Mouse (Mus musculus) spleen, adult 2 months (tissue): ENCODE measurements around the gene Rhbdd3. TPM values are rescaled to one million over a fixed set of nuclear protein-coding genes. Genes with fewer than 3 reads are reported as not detected.

Experiments used
- DNase-seq, 2 experiments: peaks; one replicate each; pipeline versions ENCODE4 v3.0.0 to v3.0.0-alpha.2; 2012 to 2021; ENCODE audit warnings: low spot score in 2 of 2, low read depth in 1 of 2
- H3K27ac ChIP-seq: fragments of 200-500 bp; 2 replicates; pipeline ENCODE4 v1.5.1; 2012; ENCODE audit warnings: low read length, inconsistent platforms; ENCODE audit not compliant: insufficient read depth
- H3K27me3 ChIP-seq: fragments of 200-500 bp; 2 replicates; pipeline ENCODE4 v1.6.1; 2012; ENCODE audit warnings: mild to moderate bottlenecking, moderate library complexity, low read length, inconsistent platforms; ENCODE audit not compliant: control insufficient read depth, insufficient read depth
- H3K36me3 ChIP-seq: fragments of 200-500 bp; 2 replicates; pipeline ENCODE4 v1.6.1; 2012; ENCODE audit warnings: mild to moderate bottlenecking, low read length, inconsistent platforms; ENCODE audit not compliant: control insufficient read depth, insufficient read depth
- H3K4me1 ChIP-seq: fragments of 200-500 bp; 2 replicates; pipeline ENCODE4 v1.6.1; 2011; ENCODE audit warnings: inconsistent platforms; ENCODE audit not compliant: control insufficient read depth, insufficient read depth, insufficient read length
- H3K4me3 ChIP-seq: fragments of 200-500 bp; 2 replicates; pipeline ENCODE4 v1.5.1; 2011; ENCODE audit warnings: mild to moderate bottlenecking, inconsistent platforms; ENCODE audit not compliant: insufficient read depth, insufficient read length; ENCODE audit errors: extremely low read depth
- CTCF ChIP-seq: fragments of 200-500 bp; IDR thresholded peaks from 2 replicates; pipeline ENCODE4 v1.5.1; 2011; ENCODE audit warnings: mild to moderate bottlenecking, inconsistent platforms; ENCODE audit not compliant: insufficient read depth, insufficient read length, insufficient replicate concordance; ENCODE audit errors: extremely low read depth
- POLR2A ChIP-seq: fragments of 200-500 bp; IDR thresholded peaks from 2 replicates; pipeline ENCODE4 v1.6.1; 2011; ENCODE audit warnings: low read depth, low read length, inconsistent platforms
- WGBS: fragments of 180-500 bp; shearing (Covaris S2); methylation state at CpG from one replicate; pipeline ENCODE4 v1.1.7; 2018; 5-methylcytosine and 5-hydroxymethylcytosine counted together
- polyA plus RNA-seq: library from polyadenylated mRNA; depleted of rRNA; stranded (reverse); fragments of >200 nt; gene quantifications from 2 replicates; pipeline ENCODE4 v1.2.3, GENCODE M21; 2012

The Rhbdd3 gene
- polyA plus RNA-seq, 1 experiment: 14.6 TPM

DNA sequence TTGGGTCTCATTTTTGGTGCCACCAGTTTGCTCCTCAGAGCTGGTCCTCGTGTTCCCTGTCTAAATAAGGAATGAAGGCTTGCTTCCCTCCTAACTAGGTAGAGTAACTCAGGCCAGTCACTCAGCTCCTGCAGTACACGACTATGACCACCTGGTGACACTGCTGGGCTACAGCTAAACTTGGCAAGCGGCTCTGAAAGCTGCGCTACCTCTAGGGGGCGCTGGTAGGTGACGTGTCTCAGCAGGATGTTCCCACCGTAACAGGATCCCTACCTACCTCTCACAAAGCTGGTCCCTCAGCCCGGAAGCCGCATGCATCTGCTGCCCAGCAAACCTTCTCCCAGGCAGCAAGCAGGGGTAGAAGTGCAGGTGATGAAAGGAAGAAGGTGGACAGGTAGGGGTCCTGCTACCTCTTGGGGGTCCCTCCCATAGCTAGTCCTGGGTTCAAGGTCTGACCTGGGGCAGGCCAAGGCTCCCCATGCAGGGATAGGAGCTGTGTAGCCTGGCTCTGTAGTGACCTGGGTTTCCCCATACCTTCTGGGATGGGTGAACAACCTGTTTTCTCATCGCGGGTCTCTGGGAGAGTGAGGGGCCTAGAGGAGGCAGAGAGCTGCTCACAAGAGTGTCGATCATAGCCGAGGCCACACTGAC lies 16.3 kb downstream of the Rhbdd3 start:
- TF ChIP-seq CTCF (peak; percentile 100), POLR2A (no peak)
- whole genome bisulfite sequencing: 35% methylated on average over 13 of the region's 13 CpGs
- no peaks in the 10 kb centered on the region for H3K4me1 ChIP-seq
- no peak overlapping the region for H3K27ac ChIP-seq
- no peak overlapping the region for H3K4me3 ChIP-seq
- DNase-seq: peak; percentile 79 to 87
- H3K27me3 ChIP-seq: no peaks in the 10 kb centered on the region
- H3K36me3 ChIP-seq: no peaks in the 10 kb centered on the region

DNA sequence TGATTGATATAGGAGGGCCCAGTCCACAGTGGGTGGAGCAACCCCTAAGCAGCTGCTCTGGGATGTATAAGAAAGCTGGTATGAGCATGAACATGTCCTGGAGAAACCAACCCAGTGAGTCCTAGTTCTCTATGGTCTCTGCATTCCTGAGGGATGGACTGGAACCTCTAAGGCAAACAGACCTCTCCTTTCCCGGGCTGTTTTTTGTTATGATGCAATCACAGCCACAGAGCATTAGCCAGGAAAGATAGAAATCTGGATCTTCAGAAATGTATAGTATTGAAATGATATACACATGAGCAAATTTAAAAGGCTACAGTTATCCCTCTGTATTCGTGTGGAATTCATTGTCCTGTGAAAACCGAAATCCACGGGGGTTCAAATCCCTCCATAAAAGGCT lies 27.0 kb downstream of the Rhbdd3 start:
- Histone ChIP-seq H3K27me3 (no peaks in the 10 kb centered on the region), H3K4me1 (no peaks in the 10 kb centered on the region), H3K36me3 (peaks cover 4% of the 10 kb centered on the region), H3K27ac (no peak overlapping the region), H3K4me3 (no peak overlapping the region)
- 89% methylated on average over 4 of the region's 4 CpGs for WGBS
- DNase-seq: no peak
- no peak for TF ChIP-seq CTCF
- TF ChIP-seq POLR2A: no peak

DNA sequence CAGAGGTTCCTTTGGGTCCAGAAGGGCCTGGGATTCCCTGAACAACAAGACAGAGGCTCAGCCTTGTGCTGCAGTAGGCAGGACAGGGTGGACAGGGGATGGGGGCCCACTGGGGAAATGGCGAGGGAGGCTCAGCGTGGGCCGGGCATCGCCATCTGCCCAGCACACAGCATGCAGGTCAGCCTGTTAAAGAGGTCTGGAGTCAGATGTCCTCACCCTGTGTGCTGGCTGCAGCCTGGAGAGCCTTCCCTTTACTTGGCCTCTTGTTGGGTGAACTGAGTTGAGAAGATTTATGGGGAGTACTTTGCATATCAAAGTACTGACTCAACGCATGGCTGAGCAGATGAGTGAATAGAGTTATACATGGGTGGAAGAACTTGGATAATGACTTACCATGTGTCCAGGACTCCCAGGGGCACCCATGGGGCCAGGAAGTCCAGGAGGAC lies 30.3 kb downstream of the Rhbdd3 start:
- Histone ChIP-seq H3K36me3 (peaks cover 4% of the 10 kb centered on the region), H3K4me1 (no peaks in the 10 kb centered on the region), H3K27me3 (no peaks in the 10 kb centered on the region), H3K27ac (no peak overlapping the region), H3K4me3 (no peak overlapping the region)
- TF ChIP-seq CTCF (no peak), POLR2A (no peak)
- no peak for DNase-seq
- WGBS: 90% methylated on average over 5 of the region's 5 CpGs

DNA sequence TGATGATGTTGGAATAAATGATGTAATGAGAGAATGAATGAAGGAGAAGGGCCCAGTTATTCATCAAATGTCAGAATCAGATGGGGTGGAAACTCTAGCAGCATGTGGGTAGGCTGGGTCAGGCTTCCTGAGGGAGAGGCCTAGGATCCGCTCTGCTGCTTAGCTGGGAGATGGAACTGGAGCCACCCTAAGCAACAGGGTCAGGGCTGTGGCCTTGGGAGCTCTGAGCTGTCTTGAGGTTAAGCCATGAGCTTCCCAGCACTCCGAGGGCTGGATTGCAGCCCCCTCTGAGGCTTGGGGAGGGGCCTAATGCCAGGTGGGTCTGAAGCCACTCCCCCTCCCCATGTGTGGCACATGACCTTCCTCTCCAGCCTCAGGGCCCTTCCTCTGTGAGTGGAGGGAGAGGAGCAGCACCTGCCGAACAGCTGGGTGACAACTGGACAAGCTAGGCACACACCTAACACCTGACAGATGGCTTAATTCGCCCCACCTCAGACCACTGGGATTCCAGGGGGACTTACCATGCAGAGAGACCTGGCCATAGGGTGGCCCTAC lies 31.5 kb downstream of the Rhbdd3 start:
- 84% methylated on average over 4 of the region's 4 CpGs for WGBS
- no peaks in the 10 kb centered on the region for H3K4me1 ChIP-seq
- peaks cover 5% of the 10 kb centered on the region for H3K36me3 ChIP-seq
- DNase-seq: no peak
- no peaks in the 10 kb centered on the region for H3K27me3 ChIP-seq
- H3K4me3 ChIP-seq: no peak overlapping the region
- TF ChIP-seq CTCF: no peak
- no peak for TF ChIP-seq POLR2A
- no peak overlapping the region for H3K27ac ChIP-seq

DNA sequence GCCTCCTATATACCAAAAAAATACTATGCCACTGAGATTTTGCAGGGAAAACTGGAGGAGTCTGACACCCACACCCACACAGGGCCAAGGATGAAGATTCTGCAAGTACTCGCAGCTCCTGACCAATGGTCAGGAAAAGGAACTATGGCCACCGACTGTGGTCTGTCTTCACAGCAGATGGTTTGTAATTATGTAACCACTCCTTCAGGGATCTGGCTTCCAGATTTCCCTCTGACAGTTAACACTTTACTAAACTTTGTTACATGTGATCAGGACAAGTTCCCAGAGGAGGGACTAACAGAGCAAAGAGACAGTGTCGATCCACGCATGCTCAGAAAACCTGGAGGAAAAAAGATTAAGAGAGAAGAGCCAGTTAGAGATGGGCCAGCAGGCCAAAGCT lies 34.0 kb downstream of the Rhbdd3 start:
- no peaks in the 10 kb centered on the region for H3K27me3 ChIP-seq
- H3K36me3 ChIP-seq: peaks cover 5% of the 10 kb centered on the region
- H3K4me3 ChIP-seq: no peak overlapping the region
- H3K27ac ChIP-seq: no peak overlapping the region
- WGBS: 61% methylated on average over 4 of the region's 4 CpGs
- DNase-seq: no peak
- no peaks in the 10 kb centered on the region for H3K4me1 ChIP-seq
- TF ChIP-seq POLR2A: no peak
- TF ChIP-seq CTCF: no peak

DNA sequence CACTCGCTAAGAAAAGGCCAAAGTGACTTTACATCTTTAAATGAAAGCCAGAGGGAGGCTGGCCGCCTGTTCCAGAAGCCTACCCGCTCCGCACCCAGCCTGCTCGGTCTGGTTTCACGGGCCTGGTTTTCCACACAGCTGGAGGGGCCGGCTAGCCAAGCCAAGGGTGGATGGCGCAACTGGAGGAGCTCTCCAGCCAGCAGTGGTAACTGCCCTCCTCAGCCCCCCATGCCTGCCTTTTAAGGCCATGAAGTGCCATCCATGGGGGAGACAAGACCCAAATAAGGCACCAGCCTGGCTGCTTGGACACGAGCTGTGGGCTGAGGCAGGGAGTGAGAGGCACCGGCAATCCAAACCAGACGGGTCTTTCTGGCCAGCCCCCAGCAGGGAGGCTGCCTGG lies 37.2 kb downstream of the Rhbdd3 start:
- Histone ChIP-seq H3K4me3 (no peak overlapping the region), H3K36me3 (peaks cover 1% of the 10 kb centered on the region; the same call in 1 of the 2 replicates), H3K4me1 (no peaks in the 10 kb centered on the region), H3K27ac (no peak overlapping the region), H3K27me3 (no peaks in the 10 kb centered on the region)
- TF ChIP-seq CTCF (no peak), POLR2A (no peak)
- DNase-seq: no peak
- WGBS: 89% methylated on average over 11 of the region's 11 CpGs

DNA sequence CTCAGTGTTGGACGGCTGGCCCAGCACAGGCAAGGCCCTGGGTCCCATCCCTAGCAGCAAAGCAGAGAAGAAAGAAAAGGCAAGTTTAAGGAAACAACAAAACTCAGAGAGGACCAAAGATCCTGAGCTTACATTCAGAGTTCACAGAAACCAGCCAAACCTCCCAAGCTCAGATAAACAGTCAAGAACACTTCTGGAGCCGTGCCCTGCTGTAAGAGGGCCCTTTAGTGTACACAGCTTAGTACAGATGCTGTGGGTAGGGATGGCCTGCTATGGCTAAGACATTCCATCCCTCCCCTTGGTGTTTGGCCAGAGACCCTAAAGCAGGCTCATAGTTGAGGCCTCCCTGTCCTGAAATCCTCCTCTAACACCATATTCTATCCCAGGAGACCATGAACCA lies 39.9 kb downstream of the Rhbdd3 start:
- no peak overlapping the region for H3K27ac ChIP-seq
- WGBS: 83% methylated on average over 2 of the region's 2 CpGs
- DNase-seq: no peak
- H3K4me3 ChIP-seq: no peak overlapping the region
- TF ChIP-seq CTCF: no peak
- no peak for TF ChIP-seq POLR2A
- H3K4me1 ChIP-seq: no peaks in the 10 kb centered on the region
- no peaks in the 10 kb centered on the region for H3K27me3 ChIP-seq
- peaks cover 1% of the 10 kb centered on the region; the same call in 1 of the 2 replicates for H3K36me3 ChIP-seq

DNA sequence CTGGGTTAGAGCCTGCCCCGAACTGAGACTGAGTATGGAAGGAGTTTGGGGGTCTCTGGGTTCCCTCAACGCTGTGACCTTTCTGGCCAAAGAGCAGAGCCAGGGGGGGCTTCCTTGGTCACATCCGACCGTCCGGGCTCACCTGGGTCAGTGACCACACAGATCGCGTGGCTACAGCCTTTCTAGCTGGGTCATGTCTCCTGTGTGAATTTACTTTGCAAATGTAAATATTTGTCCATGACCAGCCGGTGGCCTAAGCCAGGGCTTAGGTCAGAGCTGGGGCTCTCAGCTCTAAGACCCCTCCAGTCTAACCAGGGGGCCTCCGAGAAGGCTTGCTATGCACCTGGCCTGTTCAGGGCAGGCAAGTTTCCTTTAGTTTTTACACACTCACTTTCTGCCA lies 40.6 kb downstream of the Rhbdd3 start:
- H3K36me3 ChIP-seq: peaks cover 1% of the 10 kb centered on the region; the same call in 1 of the 2 replicates
- DNase-seq: no peak
- H3K4me1 ChIP-seq: no peaks in the 10 kb centered on the region
- H3K27ac ChIP-seq: no peak overlapping the region
- WGBS: 91% methylated on average over 9 of the region's 9 CpGs
- no peak for TF ChIP-seq CTCF
- no peak for TF ChIP-seq POLR2A
- H3K4me3 ChIP-seq: no peak overlapping the region
- H3K27me3 ChIP-seq: no peaks in the 10 kb centered on the region
